Mouse (Mus musculus): ENCODE results near the gene Capns2. TPM values are rescaled to one million over a fixed set of nuclear protein-coding genes. Genes with fewer than 3 reads are reported as not detected.

Gene Capns2
- total and polyA plus RNA-seq, 3 experiments, result not detected

DNA sequence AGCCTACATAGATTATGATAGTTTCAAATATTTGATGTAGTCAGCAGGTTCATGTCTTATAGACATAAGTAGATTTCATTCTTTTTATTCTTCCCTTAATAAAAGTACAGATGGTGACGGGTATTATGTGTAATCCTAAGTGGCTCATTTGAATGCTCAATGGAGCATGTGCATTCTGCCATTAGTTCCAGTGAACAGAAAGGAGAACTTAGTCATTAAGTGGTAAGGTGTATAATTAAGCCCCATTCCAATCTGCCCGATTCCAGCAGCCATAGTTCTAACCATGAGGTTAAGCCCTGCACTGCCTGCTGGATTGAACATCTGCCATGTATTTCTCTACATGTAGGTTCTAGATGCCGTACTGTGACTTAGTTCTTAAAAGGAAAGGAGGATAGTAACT, 20.6 kb downstream of the Capns2 start:
- Histone ChIP-seq H3K27me3 (replicated peaks) (no peaks in the 10 kb centered on the region), H3K27ac (ENCODE audit: insufficient read depth, low read depth) (no peak overlapping the region), H3K79me2 (replicated peaks; ENCODE audit: control insufficient read depth, extremely low read depth, insufficient read depth, poor library complexity, severe bottlenecking) (no peaks in the 10 kb centered on the region), H3K4me1 (ENCODE audit: control insufficient read depth in 1 of 2, insufficient read depth in 2 of 2) (no peaks in the 10 kb centered on the region), H3K9ac (ENCODE audit: insufficient read depth, low read depth) (no peak overlapping the region), H3K4me2 (ENCODE audit: insufficient read depth, low read depth, poor library complexity, severe bottlenecking) (no peak overlapping the region), H3K9me3 (replicated peaks; ENCODE audit: low read length) (peaks cover 50% of the 10 kb centered on the region), H3K36me3 (replicated peaks in 1 of 2; ENCODE audit: control insufficient read depth in 1 of 2, insufficient read depth in 1 of 2, low read length in 1 of 2) (no peaks in the 10 kb centered on the region), H3K4me3 (replicated peaks in 1 of 3; ENCODE audit: low read depth in 2 of 3, low read length in 2 of 3, poor library complexity in 1 of 3) (no peak overlapping the region)
- DNase-seq (ENCODE audit: extremely low read depth), result no peak
- TF ChIP-seq TBP (conservative IDR thresholded peaks at IDR 0.05; ENCODE audit: low read depth, low read length), result no peak
- no peak for TF ChIP-seq MAX (IDR thresholded peaks at IDR 0.05; ENCODE audit: low read length)
- TF ChIP-seq ELF1 (IDR thresholded peaks at IDR 0.05; ENCODE audit: low read depth, low read length), result no peak
- no peak for TF ChIP-seq NELFE (IDR thresholded peaks at IDR 0.05; ENCODE audit: low read depth, low read length)
- TF ChIP-seq USF1 (IDR thresholded peaks at IDR 0.05; ENCODE audit: low read depth, low read length), result no peak
- TF ChIP-seq CHD1 (IDR thresholded peaks at IDR 0.05; ENCODE audit: low read depth, low read length), result no peak
- no peak for TF ChIP-seq EP300 (IDR thresholded peaks at IDR 0.05; ENCODE audit: low read length)
- TF ChIP-seq JUND (conservative IDR thresholded peaks at IDR 0.05; ENCODE audit: low read depth, low read length), result no peak
- no peak for TF ChIP-seq POLR2AphosphoS2 (IDR thresholded peaks at IDR 0.05; ENCODE audit: low read depth, low read length)
- in situ Hi-C loops (cut with MboI; ENCODE audit: low pct_ligation_motif_present, low pct_unique_long_range_greater_than_20kb, low sequenced_read_pairs), result no loop called here
- dilution Hi-C loops (cut with MboI; ENCODE audit: extremely low pct_ligation_motif_present, extremely low pct_unique_long_range_greater_than_20kb, low sequenced_read_pairs), result no loop called here

DNA sequence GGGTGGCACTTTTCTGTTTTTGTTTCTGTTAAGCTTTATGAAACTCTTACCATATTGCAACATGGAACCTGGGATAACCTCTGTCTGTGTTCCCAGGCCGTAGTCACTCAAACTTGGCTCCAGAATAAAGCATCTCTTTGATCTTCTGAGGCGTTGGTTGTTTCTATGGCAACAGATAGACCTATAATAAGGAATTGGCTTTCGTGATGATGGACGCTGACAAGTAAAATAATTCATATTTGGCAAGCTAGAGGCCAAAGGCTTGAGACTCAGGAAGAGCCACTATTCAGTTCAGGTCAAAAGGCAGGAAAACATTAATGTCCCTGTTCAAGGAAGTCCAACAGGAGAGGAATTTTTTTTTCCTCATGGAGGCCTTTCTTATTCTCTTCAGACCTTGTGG, 27.8 kb downstream of the Capns2 start:
- Histone ChIP-seq H3K9ac (ENCODE audit: insufficient read depth, low read depth) (no peak overlapping the region), H3K36me3 (replicated peaks in 1 of 2; ENCODE audit: control insufficient read depth in 1 of 2, insufficient read depth in 1 of 2, low read length in 1 of 2) (no peaks in the 10 kb centered on the region), H3K27me3 (replicated peaks) (no peaks in the 10 kb centered on the region), H3K4me3 (replicated peaks in 1 of 3; ENCODE audit: low read depth in 2 of 3, low read length in 2 of 3, poor library complexity in 1 of 3) (no peak overlapping the region), H3K4me2 (ENCODE audit: insufficient read depth, low read depth, poor library complexity, severe bottlenecking) (no peak overlapping the region), H3K27ac (ENCODE audit: insufficient read depth, low read depth) (no peak overlapping the region), H3K4me1 (ENCODE audit: control insufficient read depth in 1 of 2, insufficient read depth in 2 of 2) (no peaks in the 10 kb centered on the region), H3K79me2 (replicated peaks; ENCODE audit: control insufficient read depth, extremely low read depth, insufficient read depth, poor library complexity, severe bottlenecking) (no peaks in the 10 kb centered on the region), H3K9me3 (replicated peaks; ENCODE audit: low read length) (peaks cover 36% of the 10 kb centered on the region)
- DNase-seq (ENCODE audit: extremely low read depth), result no peak
- in situ Hi-C loops (cut with MboI; ENCODE audit: low pct_ligation_motif_present, low pct_unique_long_range_greater_than_20kb, low sequenced_read_pairs), result no loop called here
- dilution Hi-C loops (cut with MboI; ENCODE audit: extremely low pct_ligation_motif_present, extremely low pct_unique_long_range_greater_than_20kb, low sequenced_read_pairs), result no loop called here
- TF ChIP-seq ETS1 (conservative IDR thresholded peaks at IDR 0.05; ENCODE audit: low read depth, low read length) (no peak), IRF4 (IDR thresholded peaks at IDR 0.05; ENCODE audit: low read depth, low read length) (no peak), EP300 (IDR thresholded peaks at IDR 0.05; ENCODE audit: low read length) (no peak), JUND (conservative IDR thresholded peaks at IDR 0.05; ENCODE audit: low read depth, low read length) (no peak), NRF1 (IDR thresholded peaks at IDR 0.05; ENCODE audit: low read depth, low read length) (no peak), E2F4 (IDR thresholded peaks at IDR 0.05; ENCODE audit: insufficient replicate concordance, low read depth, low read length) (no peak), PAX5 (IDR thresholded peaks at IDR 0.05; ENCODE audit: low read length) (no peak), RAD21 (IDR thresholded peaks at IDR 0.05; ENCODE audit: low read depth, low read length) (no peak), CHD1 (IDR thresholded peaks at IDR 0.05; ENCODE audit: low read depth, low read length) (no peak), ZC3H11A (IDR thresholded peaks at IDR 0.05; ENCODE audit: low read depth, low read length) (no peak), NELFE (IDR thresholded peaks at IDR 0.05; ENCODE audit: low read depth, low read length) (no peak), HCFC1 (IDR thresholded peaks at IDR 0.05; ENCODE audit: low read depth, low read length) (no peak), TBP (conservative IDR thresholded peaks at IDR 0.05; ENCODE audit: low read depth, low read length) (no peak), BHLHE40 (IDR thresholded peaks at IDR 0.05; ENCODE audit: low read depth, low read length) (no peak), USF1 (IDR thresholded peaks at IDR 0.05; ENCODE audit: low read depth, low read length) (no peak)

Measured in CH12.LX (cell line).